Mouse (Mus musculus): ENCODE results near the gene Ovca2.

Gene Ovca2

GRCm38 (mm10) chr11:75169405-75170080, 9.1 kb downstream of the Ovca2 start, which contains the start of gene Hic1:
Gene Hic1, minus strand, starts transcription at chr11:75169519.
- peak; percentile 68 for DNase-seq (ENCODE audit: inconsistent ontology term)

DNA sequence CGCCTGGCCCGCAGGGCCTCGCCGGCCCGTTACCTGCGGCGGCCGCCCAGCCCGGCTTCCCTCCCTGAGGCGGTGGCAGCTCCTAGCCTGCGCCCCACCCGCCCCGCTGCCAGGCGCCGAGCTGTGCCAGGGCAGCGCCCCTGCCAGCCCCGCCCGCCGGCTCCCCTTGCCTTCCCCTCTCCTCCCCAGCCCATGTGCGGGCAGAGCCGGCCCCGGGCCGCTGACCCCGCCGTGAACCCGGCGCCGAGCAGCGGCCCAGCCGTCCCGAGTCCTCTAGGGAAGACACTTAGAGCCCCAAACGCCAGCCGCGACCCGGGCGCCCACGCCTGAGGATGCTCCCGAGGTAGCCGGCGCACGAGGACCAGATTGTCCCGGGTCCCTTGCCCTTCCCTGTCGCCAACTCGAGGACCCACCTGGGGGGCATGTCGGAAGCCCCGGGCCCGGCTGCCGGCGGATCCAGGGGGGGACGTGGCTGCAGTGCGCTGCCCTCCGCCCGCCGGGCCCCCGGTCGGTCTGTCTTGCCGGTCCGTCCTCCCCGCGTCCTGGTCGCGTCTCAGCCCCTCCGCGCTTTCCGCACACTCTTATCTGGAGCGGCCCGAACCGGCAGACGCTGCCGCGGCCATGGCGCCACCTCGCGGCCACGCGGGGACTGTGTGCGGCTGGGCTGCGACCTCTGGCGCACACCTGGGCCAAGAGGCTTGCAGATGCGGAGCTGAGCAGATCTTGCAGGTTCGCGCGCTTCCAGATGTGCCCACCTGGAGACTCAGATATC, 9.9 kb downstream of the Ovca2 start:
- peak; percentile 90 for DNase-seq (ENCODE audit: inconsistent ontology term)

DNA sequence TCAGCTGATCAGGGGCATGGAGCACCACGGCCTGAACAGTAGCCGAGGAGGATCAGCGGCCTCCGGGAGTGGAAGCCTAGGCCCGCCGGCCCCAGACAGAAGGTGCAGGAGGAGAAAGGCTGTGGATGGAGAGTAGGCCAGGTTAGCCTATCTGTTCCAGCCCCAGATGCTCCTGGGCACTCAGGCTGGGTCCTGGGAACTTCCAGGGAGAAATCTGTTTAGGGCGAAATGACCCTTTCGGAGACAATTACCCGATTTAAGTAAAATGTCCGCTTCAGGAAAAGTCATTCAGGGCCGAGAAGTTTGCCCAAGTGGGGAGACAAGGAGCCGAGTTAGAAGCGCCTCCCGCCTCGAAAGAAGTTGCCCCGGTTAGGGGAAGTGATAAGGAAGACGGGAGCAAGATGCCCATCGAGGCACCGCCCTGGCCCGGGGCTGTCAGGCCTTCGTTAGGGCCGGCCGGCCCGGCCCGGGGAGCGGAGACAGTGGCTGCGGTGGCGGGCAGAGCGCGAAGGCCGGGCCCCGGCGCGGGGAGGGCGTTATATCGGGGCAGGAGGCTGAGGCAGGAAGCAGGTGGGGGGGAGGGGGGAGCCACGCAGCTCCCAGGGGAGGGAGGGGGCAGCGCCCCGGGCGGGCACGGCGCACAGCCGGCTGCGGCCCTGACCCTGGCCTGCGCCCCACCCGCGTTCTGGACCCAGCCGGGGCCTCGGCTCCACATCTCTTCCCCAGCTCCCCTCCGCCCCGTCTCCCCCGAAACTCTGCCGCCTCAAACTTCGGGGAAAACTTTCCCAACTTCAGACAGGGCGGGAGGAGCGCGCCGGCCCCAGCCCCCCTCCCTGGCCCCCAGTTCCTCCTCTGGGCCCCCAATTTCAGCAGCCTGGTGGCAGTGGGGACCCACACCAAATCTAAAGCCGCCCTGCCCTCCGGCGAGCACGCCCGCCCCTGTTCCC, 10.7 kb downstream of the Ovca2 start:
- no peak for DNase-seq (ENCODE audit: inconsistent ontology term)

- DNase-seq (ENCODE audit: inconsistent ontology term): peak; percentile 71
These were observed 11.6 kb downstream of the Ovca2 start for GRCm38 (mm10) chr11:75166861-75167642.

GRCm38 (mm10) chr11:75166193-75166842, 12.3 kb downstream of the Ovca2 start:
- no peak for DNase-seq (ENCODE audit: inconsistent ontology term)

DNA sequence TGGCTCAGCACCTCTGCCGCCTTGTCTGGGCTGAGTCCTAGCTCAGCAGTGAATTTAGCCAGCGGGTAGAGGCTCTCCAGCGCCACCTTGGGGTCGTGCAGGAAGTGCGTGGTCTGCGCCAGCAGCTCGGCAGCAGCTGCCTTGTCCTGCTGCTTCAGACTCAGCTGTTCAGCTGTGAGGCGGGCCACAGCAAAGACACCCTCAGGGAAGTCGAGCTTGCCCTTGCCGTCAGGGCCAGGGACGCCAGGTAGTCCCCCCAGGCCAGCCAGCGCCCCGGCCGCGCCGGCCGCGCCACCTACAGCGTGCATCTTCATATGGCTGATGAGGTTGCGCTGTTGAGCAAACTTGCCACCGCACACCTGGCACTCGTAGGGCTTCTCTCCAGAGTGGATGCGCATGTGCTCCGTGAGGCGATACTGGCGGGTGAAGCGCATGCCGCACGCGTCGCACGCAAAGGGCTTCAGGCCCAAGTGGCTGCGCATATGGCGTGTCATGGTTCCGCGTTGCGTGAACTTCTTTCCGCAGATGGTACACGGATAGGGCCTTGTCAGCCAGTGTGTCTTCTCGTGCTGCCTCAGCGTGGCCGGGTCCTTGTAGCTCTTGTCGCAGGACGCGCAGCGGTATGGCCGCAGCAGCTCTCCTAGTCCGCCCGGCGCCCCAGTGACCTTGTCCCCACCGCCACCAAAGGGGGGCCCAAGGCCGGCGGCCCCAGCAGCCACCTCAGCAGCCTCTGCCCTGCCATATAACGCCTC, 13.0 kb downstream of the Ovca2 start:
- peak; percentile 72 for DNase-seq (ENCODE audit: inconsistent ontology term)

DNA sequence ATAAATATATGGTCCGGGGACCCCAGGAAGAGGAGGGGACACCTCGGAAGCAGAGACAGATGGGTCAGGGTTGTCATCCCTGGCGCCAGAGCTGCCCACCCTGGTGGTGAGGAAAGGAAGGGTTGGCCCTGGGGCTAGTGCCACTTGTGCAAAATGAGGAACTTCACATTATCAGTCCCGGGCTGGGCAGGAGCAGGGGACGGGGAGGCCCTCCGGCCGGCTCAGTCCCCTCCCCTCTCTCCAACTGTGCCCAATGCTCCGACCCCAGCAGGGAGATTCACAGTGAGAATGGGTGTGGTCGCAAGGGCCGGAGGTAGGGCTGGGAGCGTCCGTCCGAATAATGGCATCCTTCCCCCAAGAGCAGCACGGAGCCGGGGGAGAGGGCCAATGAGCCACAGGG, 13.9 kb downstream of the Ovca2 start:
- no peak for DNase-seq (ENCODE audit: inconsistent ontology term)

DNA sequence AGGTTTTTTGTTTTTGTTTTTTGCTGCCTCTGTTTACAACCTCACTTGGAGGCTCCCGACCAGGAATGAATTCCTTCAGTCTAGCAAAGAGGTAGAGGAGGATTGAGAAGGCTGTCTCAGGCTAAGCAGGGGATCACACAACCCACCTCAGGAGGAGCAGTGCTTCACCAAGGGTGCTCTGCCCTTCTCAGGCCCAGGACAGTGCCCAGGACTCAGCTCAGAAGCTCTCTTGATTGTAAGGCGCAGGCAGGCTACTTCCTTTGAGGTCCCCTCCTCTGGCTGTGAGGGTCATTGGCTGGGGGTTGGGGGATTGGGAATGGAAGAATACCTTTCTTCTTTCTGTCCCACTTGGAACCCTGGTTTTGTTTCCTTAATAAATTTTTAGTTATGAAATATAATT, 14.6 kb downstream of the Ovca2 start:
- DNase-seq (ENCODE audit: inconsistent ontology term): no peak

DNA sequence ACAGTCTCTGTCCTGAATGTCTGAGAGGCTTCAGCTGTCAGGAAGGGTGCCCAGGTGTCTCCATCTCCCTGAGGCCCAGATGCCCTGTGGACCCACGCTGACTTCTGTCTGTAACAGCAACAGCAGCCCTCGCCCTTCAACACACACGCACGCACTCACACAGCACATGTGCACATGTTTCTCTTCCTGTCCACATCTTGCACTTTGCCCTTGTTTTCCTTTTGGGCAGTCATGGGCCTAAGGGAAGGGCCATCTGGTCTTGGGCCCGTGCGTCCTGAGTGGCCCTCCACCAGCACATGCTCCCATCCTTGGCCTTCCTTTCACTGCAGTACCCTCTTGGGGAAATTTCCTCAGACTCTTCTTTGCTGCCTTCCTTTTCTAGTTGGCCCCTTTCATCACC, 15.3 kb downstream of the Ovca2 start:
- no peak for DNase-seq (ENCODE audit: inconsistent ontology term)

DNA sequence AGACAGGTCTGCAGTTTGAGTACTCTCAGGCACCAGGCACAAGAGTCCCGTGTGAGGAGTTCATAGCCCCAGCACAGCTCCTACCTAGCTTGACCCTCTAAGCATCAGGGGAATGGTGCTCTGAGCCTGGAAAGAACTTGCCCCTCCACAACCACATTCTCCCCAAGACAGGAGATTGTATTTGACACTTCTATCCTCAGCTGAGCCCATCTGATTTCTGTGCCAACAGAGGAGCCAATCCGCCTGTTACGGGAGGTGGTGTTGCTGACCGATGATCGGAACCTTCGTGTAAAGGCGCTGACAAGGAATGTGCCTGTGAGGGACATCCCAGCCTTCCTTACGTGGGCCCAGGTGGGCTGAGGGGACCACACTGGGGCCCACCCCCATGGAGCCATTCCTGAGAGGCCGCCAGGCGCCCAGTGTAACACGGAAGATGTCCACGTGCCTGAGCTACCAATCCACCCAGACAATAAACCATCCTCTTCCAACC, 16.0 kb downstream of the Ovca2 start:
- DNase-seq (ENCODE audit: inconsistent ontology term): no peak

GRCm38 (mm10) chr11:75161417-75162008, 17.1 kb downstream of the Ovca2 start:
- peak; percentile 44 for DNase-seq (ENCODE audit: inconsistent ontology term)

GRCm38 (mm10) chr11:75160954-75161353, 17.7 kb downstream of the Ovca2 start:
- no peak for DNase-seq (ENCODE audit: inconsistent ontology term)

- DNase-seq (ENCODE audit: inconsistent ontology term): no peak
These were observed 19.1 kb downstream of the Ovca2 start for GRCm38 (mm10) chr11:75159564-75159963.

DNA sequence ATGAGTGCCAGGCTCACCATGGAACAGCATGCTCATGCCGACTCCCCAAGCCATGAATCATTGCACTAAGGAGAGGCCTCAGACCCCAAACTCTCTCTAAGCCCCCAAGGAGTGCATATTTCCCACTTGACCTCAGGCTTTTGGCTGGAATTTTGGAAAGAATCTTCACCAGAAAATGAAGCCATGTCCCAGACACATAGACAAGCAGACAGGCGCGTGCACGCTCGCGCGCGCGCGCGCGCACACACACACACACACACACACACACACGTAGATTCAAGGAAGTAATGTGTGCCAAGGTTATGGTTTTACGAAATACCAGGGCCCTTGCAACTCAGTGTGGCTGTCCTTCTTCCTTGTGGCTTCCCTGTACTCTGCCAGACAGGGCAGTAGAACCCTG, 20.2 kb downstream of the Ovca2 start:
- no peak for DNase-seq (ENCODE audit: inconsistent ontology term)

- no peak for DNase-seq (ENCODE audit: inconsistent ontology term)
These were observed 20.7 kb downstream of the Ovca2 start for GRCm38 (mm10) chr11:75157901-75158300.

- DNase-seq (ENCODE audit: inconsistent ontology term): no peak
These were observed 21.6 kb downstream of the Ovca2 start for GRCm38 (mm10) chr11:75157037-75157436.

- DNase-seq (ENCODE audit: inconsistent ontology term): no peak
These were observed 22.2 kb downstream of the Ovca2 start for GRCm38 (mm10) chr11:75156416-75156815.

- DNase-seq (ENCODE audit: inconsistent ontology term): no peak
These were observed 22.6 kb downstream of the Ovca2 start for GRCm38 (mm10) chr11:75155985-75156384.

DNA sequence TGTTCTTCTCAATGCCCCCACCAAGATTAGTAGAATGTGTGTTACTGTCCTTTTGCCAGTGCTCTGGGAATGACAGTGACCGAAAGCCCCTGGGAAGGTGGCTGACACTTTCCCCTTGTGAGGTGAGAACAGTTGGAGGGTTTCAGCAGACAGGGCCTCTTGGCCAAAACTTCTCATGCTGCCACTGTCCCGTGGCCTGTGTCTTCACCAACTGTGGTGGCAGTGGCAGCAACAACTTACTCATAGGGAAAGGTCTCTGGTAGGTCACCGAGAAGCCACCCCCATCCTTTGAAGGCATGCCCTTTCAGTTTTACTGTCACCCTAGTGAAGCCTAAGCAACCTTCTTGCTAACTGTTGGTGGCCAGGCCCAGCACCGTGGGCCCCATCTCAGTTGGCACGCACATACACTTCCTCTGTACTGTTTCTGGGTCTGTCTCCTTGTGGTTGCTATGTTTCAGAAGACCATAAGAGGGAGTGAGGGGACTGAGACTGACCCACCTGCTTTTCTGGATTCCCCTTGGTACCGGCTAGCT, 24.5 kb downstream of the Ovca2 start:
- DNase-seq (ENCODE audit: inconsistent ontology term): no peak
